Mouse (Mus musculus): ENCODE measurements around the gene C130074G19Rik. TPM values are rescaled to one million over a fixed set of nuclear protein-coding genes. Genes with fewer than 3 reads are reported as not detected.
A peak's percentile ranks its signal among the peaks of the same experiment; 100 is the strongest.

C130074G19Rik gene
- total and polyA plus RNA-seq, 2 experiments from 2014 or later, result 1.1 to 4.2 TPM

- 43% methylated on average over 7 of the region's 7 CpGs for WGBS
- no peak for ATAC-seq
- Histone ChIP-seq H3K27ac (no peak overlapping the region), H3K4me2 (ENCODE audit: low read depth, low read length) (no peak overlapping the region), H3K36me3 (ENCODE audit: insufficient read depth, low read length) (peaks cover 19% of the 10 kb centered on the region), H3K9me3 (ENCODE audit: low read length) (no peaks in the 10 kb centered on the region), H3K4me3 (ENCODE audit: low read length) (no peak overlapping the region), H3K27me3 (ENCODE audit: insufficient read depth, low read length) (no peaks in the 10 kb centered on the region), H3K9ac (replicated peaks; ENCODE audit: low read length) (no peak overlapping the region), H3K4me1 (ENCODE audit: insufficient read depth, low read length) (no peaks in the 10 kb centered on the region)
- no peak for DNase-seq (ENCODE audit: low spot score)
- TF ChIP-seq CTCF (IDR thresholded peaks at IDR 0.05; ENCODE audit: low read depth), result no peak
These were observed 20.7 kb upstream of the C130074G19Rik start for GRCm38 (mm10) chr1:184903697-184904096.

- no peak overlapping the region for H3K9ac ChIP-seq (replicated peaks; ENCODE audit: low read length)
- ATAC-seq, result no peak
- H3K27ac ChIP-seq, result no peak overlapping the region
- H3K27me3 ChIP-seq (ENCODE audit: insufficient read depth, low read length), result no peaks in the 10 kb centered on the region
- H3K9me3 ChIP-seq (ENCODE audit: low read length), result no peaks in the 10 kb centered on the region
- no peaks in the 10 kb centered on the region for H3K4me1 ChIP-seq (ENCODE audit: insufficient read depth, low read length)
- no peak for DNase-seq (ENCODE audit: low spot score)
- TF ChIP-seq CTCF (IDR thresholded peaks at IDR 0.05; ENCODE audit: low read depth), result no peak
- H3K4me3 ChIP-seq (ENCODE audit: low read length), result no peak overlapping the region
- H3K4me2 ChIP-seq (ENCODE audit: low read depth, low read length), result no peak overlapping the region
- H3K36me3 ChIP-seq (ENCODE audit: insufficient read depth, low read length), result peaks cover 17% of the 10 kb centered on the region
- 37% methylated on average over 7 of the region's 7 CpGs for WGBS
These were observed 19.9 kb upstream of the C130074G19Rik start for GRCm38 (mm10) chr1:184902886-184903285.

GRCm38 (mm10) chr1:184897350-184897749 is 14.3 kb upstream of the C130074G19Rik start:
- Histone ChIP-seq H3K9ac (replicated peaks; ENCODE audit: low read length) (no peak overlapping the region), H3K4me1 (ENCODE audit: insufficient read depth, low read length) (no peaks in the 10 kb centered on the region), H3K9me3 (ENCODE audit: low read length) (no peaks in the 10 kb centered on the region), H3K27me3 (ENCODE audit: insufficient read depth, low read length) (no peaks in the 10 kb centered on the region), H3K36me3 (ENCODE audit: insufficient read depth, low read length) (peaks cover 7% of the 10 kb centered on the region; the same call in 1 of the 2 replicates), H3K4me2 (ENCODE audit: low read depth, low read length) (no peak overlapping the region), H3K27ac (no peak overlapping the region), H3K4me3 (ENCODE audit: low read length) (no peak overlapping the region)
- DNase-seq (ENCODE audit: low spot score), result no peak
- ATAC-seq, result no peak
- no peak for TF ChIP-seq CTCF (IDR thresholded peaks at IDR 0.05; ENCODE audit: low read depth)
- 79% methylated on average over 16 of the region's 16 CpGs for WGBS

DNA sequence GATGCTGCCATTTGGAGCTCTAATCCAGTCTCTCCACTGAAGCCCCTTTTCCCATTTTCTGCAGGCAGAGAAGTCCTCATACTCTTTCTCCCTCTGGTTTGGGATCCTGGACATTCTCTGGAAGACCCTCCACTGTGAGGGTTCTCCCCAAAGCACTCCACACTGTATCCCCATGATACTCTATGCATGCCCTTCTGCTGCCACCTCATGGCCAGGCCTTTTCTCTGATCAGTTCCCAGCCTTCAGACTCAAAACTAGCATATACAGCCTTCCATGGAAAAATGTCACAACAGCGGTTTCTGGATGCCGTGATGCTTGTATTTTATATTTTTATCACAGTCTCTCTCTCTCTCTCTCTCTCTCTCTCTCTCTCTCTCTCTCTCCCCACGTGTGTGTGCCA is 9.0 kb upstream of the C130074G19Rik start:
- Histone ChIP-seq H3K9ac (replicated peaks; ENCODE audit: low read length) (no peak overlapping the region), H3K4me3 (ENCODE audit: low read length) (no peak overlapping the region), H3K4me1 (ENCODE audit: insufficient read depth, low read length) (no peaks in the 10 kb centered on the region), H3K4me2 (ENCODE audit: low read depth, low read length) (no peak overlapping the region), H3K36me3 (ENCODE audit: insufficient read depth, low read length) (no peaks in the 10 kb centered on the region), H3K9me3 (ENCODE audit: low read length) (no peaks in the 10 kb centered on the region), H3K27ac (no peak overlapping the region), H3K27me3 (ENCODE audit: insufficient read depth, low read length) (no peaks in the 10 kb centered on the region)
- ATAC-seq, result no peak
- DNase-seq (ENCODE audit: low spot score), result no peak
- WGBS, result 82% methylated on average over 3 of the region's 3 CpGs
- TF ChIP-seq CTCF (IDR thresholded peaks at IDR 0.05; ENCODE audit: low read depth), result peak; percentile 54

GRCm38 (mm10) chr1:184889454-184889853 is 6.4 kb upstream of the C130074G19Rik start:
- no peaks in the 10 kb centered on the region for H3K9me3 ChIP-seq (ENCODE audit: low read length)
- no peak overlapping the region for H3K4me2 ChIP-seq (ENCODE audit: low read depth, low read length)
- 90% methylated on average over 6 of the region's 6 CpGs for WGBS
- no peaks in the 10 kb centered on the region for H3K36me3 ChIP-seq (ENCODE audit: insufficient read depth, low read length)
- DNase-seq (ENCODE audit: low spot score), result no peak
- H3K27ac ChIP-seq, result no peak overlapping the region
- ATAC-seq, result no peak
- no peaks in the 10 kb centered on the region for H3K4me1 ChIP-seq (ENCODE audit: insufficient read depth, low read length)
- no peak overlapping the region for H3K4me3 ChIP-seq (ENCODE audit: low read length)
- H3K9ac ChIP-seq (replicated peaks; ENCODE audit: low read length), result no peak overlapping the region
- no peaks in the 10 kb centered on the region for H3K27me3 ChIP-seq (ENCODE audit: insufficient read depth, low read length)
- TF ChIP-seq CTCF (IDR thresholded peaks at IDR 0.05; ENCODE audit: low read depth), result no peak

DNA sequence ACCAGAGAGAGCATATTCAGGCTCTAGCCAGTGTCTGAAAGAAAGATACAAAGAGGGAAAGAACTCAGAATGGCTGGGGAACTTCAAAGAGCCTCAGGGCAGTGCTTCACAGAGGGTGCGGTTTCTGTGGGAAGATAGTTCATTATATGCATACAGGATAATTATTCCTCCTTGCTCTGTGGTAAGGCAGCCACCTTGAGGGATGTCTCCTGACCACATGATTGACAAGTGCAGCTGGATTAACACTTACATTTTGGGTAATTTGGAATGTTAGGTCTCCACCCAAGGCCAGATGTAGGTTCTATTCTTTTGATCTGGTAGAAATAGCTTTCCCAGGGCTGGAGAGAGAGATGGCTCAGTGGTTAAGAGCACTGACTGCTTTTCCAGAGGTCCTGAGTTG is 3.1 kb upstream of the C130074G19Rik start:
- no peak for ATAC-seq
- Histone ChIP-seq H3K27ac (no peak overlapping the region), H3K27me3 (ENCODE audit: insufficient read depth, low read length) (peaks cover 19% of the 10 kb centered on the region), H3K4me2 (ENCODE audit: low read depth, low read length) (no peak overlapping the region), H3K9ac (replicated peaks; ENCODE audit: low read length) (no peak overlapping the region), H3K4me3 (ENCODE audit: low read length) (no peak overlapping the region), H3K4me1 (ENCODE audit: insufficient read depth, low read length) (no peaks in the 10 kb centered on the region), H3K36me3 (ENCODE audit: insufficient read depth, low read length) (no peaks in the 10 kb centered on the region), H3K9me3 (ENCODE audit: low read length) (no peaks in the 10 kb centered on the region)
- TF ChIP-seq CTCF (IDR thresholded peaks at IDR 0.05; ENCODE audit: low read depth), result no peak
- DNase-seq (ENCODE audit: low spot score), result no peak
- 63% methylated on average over 1 of the region's 1 CpGs for WGBS

GRCm38 (mm10) chr1:184881861-184882260 is 1.2 kb downstream of the C130074G19Rik start:
- Histone ChIP-seq H3K9ac (replicated peaks; ENCODE audit: low read length) (no peak overlapping the region), H3K4me1 (ENCODE audit: insufficient read depth, low read length) (no peaks in the 10 kb centered on the region)
- TF ChIP-seq CTCF (IDR thresholded peaks at IDR 0.05; ENCODE audit: low read depth), result no peak

More at GRCm38 (mm10) chr1:184881861-184882260, 1.2 kb downstream of the C130074G19Rik start:
- DNase-seq (ENCODE audit: low spot score) (no peak), ATAC-seq (no peak)
- 75% methylated on average over 7 of the region's 7 CpGs for WGBS
- Histone ChIP-seq H3K9me3 (ENCODE audit: low read length) (no peaks in the 10 kb centered on the region), H3K4me3 (ENCODE audit: low read length) (peak overlapping the region; percentile 40), H3K4me2 (ENCODE audit: low read depth, low read length) (peak overlapping the region; percentile 63), H3K36me3 (ENCODE audit: insufficient read depth, low read length) (no peaks in the 10 kb centered on the region), H3K27ac (no peak overlapping the region), H3K27me3 (ENCODE audit: insufficient read depth, low read length) (peaks cover 19% of the 10 kb centered on the region)
